Mouse (Mus musculus): ENCODE data around the gene Gpr182. TPM values are rescaled to one million over a fixed set of nuclear protein-coding genes. Genes with fewer than 3 reads are reported as not detected.

The Gpr182 gene
- polyA plus RNA-seq, 1 experiment from 2014 or later, result 17.3 TPM

DNA sequence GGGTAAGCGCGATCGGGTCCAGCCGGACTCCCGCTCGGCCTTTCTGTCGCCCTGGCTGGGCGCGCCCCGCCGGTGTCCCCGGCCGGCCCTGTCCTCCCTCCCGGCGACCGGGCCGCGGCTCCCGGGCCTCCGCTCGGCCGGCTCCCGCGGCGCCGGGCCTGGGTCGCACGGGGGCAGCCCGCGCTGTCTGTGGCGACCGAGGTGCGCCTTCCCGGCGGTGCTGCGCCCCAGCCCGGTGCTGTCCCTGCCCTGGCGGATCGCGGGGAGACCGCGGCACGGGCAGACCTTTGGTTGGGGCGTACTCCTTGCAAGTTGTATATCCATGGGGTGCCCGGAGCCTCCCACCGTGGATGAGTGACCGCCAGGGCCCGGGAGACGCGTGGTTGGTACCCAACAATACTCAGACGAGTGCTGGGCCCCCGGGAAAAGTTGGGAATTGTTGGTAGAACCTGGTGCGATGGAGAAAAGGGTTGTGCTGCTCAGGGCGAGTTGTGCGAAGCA lies 11.8 kb downstream of the Gpr182 start:
- DNase-seq (peak; percentile 51), ATAC-seq (peak; percentile 32)
- peak overlapping the region; percentile 95 for H3K9ac ChIP-seq (replicated peaks)
- H3K9me3 ChIP-seq (ENCODE audit: low read length), result no peaks in the 10 kb centered on the region
- peak overlapping the region; percentile 89 for H3K4me2 ChIP-seq (ENCODE audit: low read depth, low read length)
- TF ChIP-seq EP300 (IDR thresholded peaks at IDR 0.05; ENCODE audit: low read depth), result no peak
- H3K4me3 ChIP-seq (ENCODE audit: low read depth, low read length), result peak overlapping the region; percentile 82
- WGBS (ENCODE audit: insufficient replicate concordance), result under 1% methylated on average over 51 of the region's 55 CpGs
- peaks cover 34% of the 10 kb centered on the region for H3K4me1 ChIP-seq (ENCODE audit: insufficient read depth)
- peaks cover 31% of the 10 kb centered on the region for H3K36me3 ChIP-seq (replicated peaks; ENCODE audit: insufficient read depth, low read length)
- H3K27ac ChIP-seq (ENCODE audit: low read depth), result peak overlapping the region; percentile 90
- no peaks in the 10 kb centered on the region for H3K27me3 ChIP-seq (ENCODE audit: insufficient read depth, low read length)

DNA sequence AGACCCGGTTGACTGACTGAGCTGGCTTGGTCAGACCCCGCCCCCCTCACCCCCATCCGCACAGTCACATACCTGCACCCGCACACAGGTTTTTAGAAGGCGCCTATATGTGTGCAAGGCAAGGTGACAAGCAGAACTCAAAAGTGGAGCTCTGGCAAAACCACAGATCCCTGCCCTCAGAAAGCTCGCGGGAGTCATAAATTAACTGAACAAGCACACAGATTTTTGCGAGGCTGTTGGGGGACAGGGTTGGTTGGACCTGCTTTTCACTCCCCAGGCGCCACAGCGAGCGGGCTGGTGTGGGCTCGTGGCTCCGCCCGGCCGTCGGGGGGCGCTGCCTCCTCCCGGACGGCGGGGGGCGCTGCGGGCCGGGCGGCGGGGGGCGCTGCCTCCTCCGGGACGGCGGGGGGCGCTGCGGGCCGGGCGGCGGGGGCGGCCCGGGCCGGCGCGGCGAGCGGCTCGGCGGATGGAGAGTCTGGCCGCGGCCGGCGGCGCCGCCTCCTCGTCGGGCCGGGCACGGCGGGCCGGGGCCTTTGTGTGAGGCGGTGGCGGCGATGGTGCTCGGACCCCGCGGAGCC lies 12.4 kb downstream of the Gpr182 start, which contains the start of gene Zbtb39:
TSS of gene Zbtb39 (plus strand) at position 456 of the 578 bp plus-strand sequence.
- peaks cover 28% of the 10 kb centered on the region for H3K36me3 ChIP-seq (replicated peaks; ENCODE audit: insufficient read depth, low read length)
- H3K4me1 ChIP-seq (ENCODE audit: insufficient read depth), result peaks cover 31% of the 10 kb centered on the region
- peak within 1 kb of the TSS; percentile 89 for H3K4me2 ChIP-seq (ENCODE audit: low read depth, low read length)
- H3K27ac ChIP-seq (ENCODE audit: low read depth), result peak within 1 kb of the TSS; percentile 90
- TF ChIP-seq CTCF (IDR thresholded peaks at IDR 0.05; ENCODE audit: low read depth), result peak; percentile 62
- TF ChIP-seq EP300 (IDR thresholded peaks at IDR 0.05; ENCODE audit: low read depth), result no peak
- H3K9me3 ChIP-seq (ENCODE audit: low read length), result no peaks in the 10 kb centered on the region
- H3K4me3 ChIP-seq (ENCODE audit: low read depth, low read length), result peak within 1 kb of the TSS; percentile 82
- DNase-seq (peak; percentile 85), ATAC-seq (peak; percentile 77)
- H3K27me3 ChIP-seq (ENCODE audit: insufficient read depth, low read length), result no peaks in the 10 kb centered on the region
- peak within 1 kb of the TSS; percentile 95 for H3K9ac ChIP-seq (replicated peaks)
- 1% methylated on average over 28 of the region's 61 CpGs for WGBS (ENCODE audit: insufficient replicate concordance)

DNA sequence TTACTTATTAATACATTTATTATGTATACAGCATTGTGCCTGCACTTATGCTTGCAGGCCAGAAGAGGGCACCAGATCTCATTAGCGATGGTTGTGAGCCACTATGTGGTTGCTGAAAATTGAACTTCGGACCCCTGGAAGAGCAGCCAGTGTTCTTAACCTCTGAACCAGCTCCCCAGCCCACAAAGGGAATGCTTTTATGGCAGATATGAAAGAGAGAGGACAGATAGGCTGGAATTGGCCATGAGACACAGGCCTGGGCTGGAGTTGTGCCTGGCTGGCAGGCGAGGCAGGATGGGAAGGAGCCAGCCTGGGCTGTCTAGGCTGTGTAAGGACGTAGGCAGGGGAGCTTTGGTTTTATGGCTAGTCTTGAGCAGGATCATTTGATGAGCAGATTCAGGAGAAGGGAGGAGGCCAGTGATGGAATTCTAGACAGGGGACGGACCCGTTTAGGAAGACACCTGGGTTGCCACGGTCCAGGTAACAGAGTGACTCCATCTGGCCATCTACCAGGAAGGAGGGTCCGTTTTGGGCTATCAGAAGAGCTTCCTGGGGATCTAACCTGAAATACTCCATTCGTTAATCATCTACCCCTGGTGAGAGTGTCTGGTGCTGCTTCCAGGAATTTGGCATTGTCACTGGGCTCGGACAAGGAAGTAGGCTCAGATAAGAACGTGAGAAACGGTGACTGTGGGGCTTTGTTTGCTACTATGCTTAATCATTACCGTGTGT lies 13.2 kb downstream of the Gpr182 start:
- H3K9ac ChIP-seq (replicated peaks), result no peak overlapping the region; the same call in none of the 2 replicates
- peaks cover 36% of the 10 kb centered on the region for H3K4me1 ChIP-seq (ENCODE audit: insufficient read depth)
- ATAC-seq, result peak; percentile 59
- peak overlapping the region; percentile 82 for H3K4me3 ChIP-seq (ENCODE audit: low read depth, low read length)
- DNase-seq, result peak; percentile 70
- H3K9me3 ChIP-seq (ENCODE audit: low read length), result no peaks in the 10 kb centered on the region
- H3K36me3 ChIP-seq (replicated peaks; ENCODE audit: insufficient read depth, low read length), result peaks cover 19% of the 10 kb centered on the region
- peak overlapping the region; percentile 90 for H3K27ac ChIP-seq (ENCODE audit: low read depth)
- WGBS (ENCODE audit: insufficient replicate concordance), result 25% methylated on average over 13 of the region's 13 CpGs
- H3K4me2 ChIP-seq (ENCODE audit: low read depth, low read length), result peak overlapping the region; percentile 89
- TF ChIP-seq CTCF (IDR thresholded peaks at IDR 0.05; ENCODE audit: low read depth), result peak; percentile 86
- no peak; the same call in 1 of the 2 replicates for TF ChIP-seq EP300 (IDR thresholded peaks at IDR 0.05; ENCODE audit: low read depth)
- no peaks in the 10 kb centered on the region for H3K27me3 ChIP-seq (ENCODE audit: insufficient read depth, low read length)

DNA sequence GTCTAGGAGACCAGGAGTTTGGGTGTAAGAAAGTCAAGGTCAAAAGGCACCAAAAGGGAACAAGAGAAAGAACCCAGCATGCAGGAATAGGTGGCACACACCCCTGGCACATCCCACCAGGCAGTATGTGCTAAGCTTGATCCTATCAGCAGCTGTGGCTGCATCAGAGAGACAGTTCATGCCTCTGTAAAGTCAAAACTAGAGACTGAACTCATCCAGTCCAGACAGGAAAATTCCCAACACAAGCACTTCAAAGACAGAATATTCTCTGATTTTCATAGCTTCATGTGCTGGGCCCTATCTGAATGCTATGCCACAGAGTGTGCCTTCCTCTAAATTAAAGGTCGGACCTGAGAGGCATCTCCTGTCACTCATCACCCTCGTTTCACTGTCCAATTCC lies 14.0 kb downstream of the Gpr182 start:
- H3K4me2 ChIP-seq (ENCODE audit: low read depth, low read length), result peak overlapping the region; percentile 40
- H3K9me3 ChIP-seq (ENCODE audit: low read length), result no peaks in the 10 kb centered on the region
- H3K36me3 ChIP-seq (replicated peaks; ENCODE audit: insufficient read depth, low read length), result peaks cover 11% of the 10 kb centered on the region
- DNase-seq (no peak), ATAC-seq (no peak)
- H3K27me3 ChIP-seq (ENCODE audit: insufficient read depth, low read length), result no peaks in the 10 kb centered on the region
- peaks cover 36% of the 10 kb centered on the region for H3K4me1 ChIP-seq (ENCODE audit: insufficient read depth)
- 0 out of 2 replicates have a peak overlapping the region, but pooled peaks have one; percentile 5 for H3K9ac ChIP-seq (replicated peaks)
- no peak for TF ChIP-seq EP300 (IDR thresholded peaks at IDR 0.05; ENCODE audit: low read depth)
- TF ChIP-seq CTCF (IDR thresholded peaks at IDR 0.05; ENCODE audit: low read depth), result no peak
- WGBS (ENCODE audit: insufficient replicate concordance), result 29% methylated on average over 2 of the region's 2 CpGs
- no peak overlapping the region for H3K4me3 ChIP-seq (ENCODE audit: low read depth, low read length)
- H3K27ac ChIP-seq (ENCODE audit: low read depth), result peak overlapping the region; percentile 85

DNA sequence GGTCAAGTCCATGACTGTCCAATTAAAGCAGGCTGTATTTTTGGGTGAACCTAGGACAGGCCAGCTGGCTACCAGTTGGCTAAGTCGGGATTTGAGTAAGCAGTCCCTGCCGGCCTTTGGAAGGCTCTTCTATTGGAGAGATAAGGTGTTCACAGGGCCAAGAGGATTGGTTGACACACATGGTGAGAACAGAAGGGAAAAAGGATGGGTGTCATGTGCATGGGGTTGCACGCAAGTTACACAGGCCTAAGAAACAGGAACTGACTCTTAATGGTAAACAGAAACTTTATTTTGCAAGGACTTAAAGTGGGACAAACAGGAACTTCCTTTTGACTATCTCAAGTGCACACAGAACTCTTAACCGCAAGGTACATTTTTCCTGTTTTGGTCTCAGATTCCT lies 14.6 kb downstream of the Gpr182 start:
- Histone ChIP-seq H3K4me2 (ENCODE audit: low read depth, low read length) (0 out of 2 replicates have a peak overlapping the region, but pooled peaks have one; percentile 40), H3K36me3 (replicated peaks; ENCODE audit: insufficient read depth, low read length) (peaks cover 5% of the 10 kb centered on the region), H3K27ac (ENCODE audit: low read depth) (peak overlapping the region; percentile 85), H3K9ac (replicated peaks) (0 out of 2 replicates have a peak overlapping the region, but pooled peaks have one; percentile 5), H3K27me3 (ENCODE audit: insufficient read depth, low read length) (no peaks in the 10 kb centered on the region), H3K9me3 (ENCODE audit: low read length) (no peaks in the 10 kb centered on the region), H3K4me3 (ENCODE audit: low read depth, low read length) (no peak overlapping the region), H3K4me1 (ENCODE audit: insufficient read depth) (peaks cover 36% of the 10 kb centered on the region)
- DNase-seq (no peak), ATAC-seq (no peak)
- 26% methylated on average over 4 of the region's 4 CpGs for WGBS (ENCODE audit: insufficient replicate concordance)
- TF ChIP-seq CTCF (IDR thresholded peaks at IDR 0.05; ENCODE audit: low read depth), result no peak
- peak; percentile 36 for TF ChIP-seq EP300 (IDR thresholded peaks at IDR 0.05; ENCODE audit: low read depth)

DNA sequence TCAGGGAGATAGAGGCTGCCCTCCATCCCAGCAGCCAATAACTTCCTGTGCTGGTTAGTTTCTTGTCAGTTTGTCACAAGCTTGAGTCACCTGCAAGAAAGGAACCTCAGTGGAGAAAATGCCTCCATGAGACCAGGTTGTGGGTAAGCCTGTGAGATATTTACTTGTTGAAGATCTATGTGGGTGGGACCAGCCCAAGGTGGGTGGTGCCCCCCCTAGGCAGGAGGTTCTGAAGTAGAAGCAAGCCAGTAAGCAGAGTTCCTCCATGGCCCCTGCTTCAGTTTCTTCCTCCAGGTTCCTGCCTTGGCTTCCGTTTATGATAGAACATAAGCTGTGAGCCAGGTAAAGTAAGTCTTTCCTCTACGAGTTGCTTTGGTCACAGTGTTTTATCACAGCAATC lies 15.3 kb downstream of the Gpr182 start:
- Histone ChIP-seq H3K4me3 (ENCODE audit: low read depth, low read length) (no peak overlapping the region), H3K9me3 (ENCODE audit: low read length) (no peaks in the 10 kb centered on the region), H3K27ac (ENCODE audit: low read depth) (peak overlapping the region; percentile 85), H3K36me3 (replicated peaks; ENCODE audit: insufficient read depth, low read length) (no peaks in the 10 kb centered on the region), H3K4me1 (ENCODE audit: insufficient read depth) (peaks cover 41% of the 10 kb centered on the region), H3K4me2 (ENCODE audit: low read depth, low read length) (no peak overlapping the region), H3K27me3 (ENCODE audit: insufficient read depth, low read length) (no peaks in the 10 kb centered on the region), H3K9ac (replicated peaks) (no peak overlapping the region)
- no peak for TF ChIP-seq EP300 (IDR thresholded peaks at IDR 0.05; ENCODE audit: low read depth)
- no peak for TF ChIP-seq CTCF (IDR thresholded peaks at IDR 0.05; ENCODE audit: low read depth)
- WGBS (ENCODE audit: insufficient replicate concordance), result 26% methylated on average over 2 of the region's 2 CpGs
- DNase-seq, result no peak
- no peak for ATAC-seq
